Mouse (Mus musculus): ENCODE measurements around the gene Pdpk1. TPM values are rescaled to one million over a fixed set of nuclear protein-coding genes. Genes with fewer than 3 reads are reported as not detected.
"Not testable (repeated sequence)": the region's sequence is repeated elsewhere in the genome, so short reads cannot be mapped to it uniquely, and the experiment has no call there.

Pdpk1 gene
- polyA plus RNA-seq, 1 experiment from 2014 or later = 32.6 TPM

GRCm38 (mm10) chr17:24086399-24086798, 64.3 kb downstream of the Pdpk1 start:
- not testable (repeated sequence) for H3K27me3 ChIP-seq (ENCODE audit: poor library complexity, severe bottlenecking); H3K4me1 ChIP-seq; DNase-seq (ENCODE audit: extremely low spot score, low spot score); H3K9me3 ChIP-seq; H3K4me3 ChIP-seq; H3K27ac ChIP-seq
- 98% methylated on average over 4 of the region's 4 CpGs for WGBS
- H3K36me3 ChIP-seq (replicated peaks) = peaks cover 70% of the 10 kb centered on the region

GRCm38 (mm10) chr17:24084593-24084992, 66.1 kb downstream of the Pdpk1 start:
- Histone ChIP-seq H3K36me3 (replicated peaks) (peaks cover 65% of the 10 kb centered on the region), H3K27ac (no peak overlapping the region), H3K9me3 (no peaks in the 10 kb centered on the region), H3K4me1 (no peaks in the 10 kb centered on the region), H3K4me3 (no peak overlapping the region), H3K27me3 (ENCODE audit: poor library complexity, severe bottlenecking) (no peaks in the 10 kb centered on the region)
- no peak for DNase-seq (ENCODE audit: extremely low spot score, low spot score)
- 79% methylated on average over 1 of the region's 1 CpGs for WGBS

GRCm38 (mm10) chr17:24077101-24077500, 73.6 kb downstream of the Pdpk1 start:
- H3K27ac ChIP-seq = no peak overlapping the region
- WGBS = 92% methylated on average over 2 of the region's 2 CpGs
- DNase-seq (ENCODE audit: extremely low spot score, low spot score) = no peak
- peaks cover 44% of the 10 kb centered on the region for H3K36me3 ChIP-seq (replicated peaks)
- H3K27me3 ChIP-seq (ENCODE audit: poor library complexity, severe bottlenecking) = no peaks in the 10 kb centered on the region
- H3K4me3 ChIP-seq = no peak overlapping the region
- H3K9me3 ChIP-seq = no peaks in the 10 kb centered on the region
- H3K4me1 ChIP-seq = peaks cover 6% of the 10 kb centered on the region

- no peaks in the 10 kb centered on the region for H3K27me3 ChIP-seq (ENCODE audit: poor library complexity, severe bottlenecking)
- DNase-seq (ENCODE audit: extremely low spot score, low spot score) = peak; percentile 96
- H3K4me1 ChIP-seq = peaks cover 15% of the 10 kb centered on the region
- under 1% methylated on average over 62 of the region's 62 CpGs for WGBS
- H3K4me3 ChIP-seq = peak within 1 kb of the TSS; percentile 98
- H3K9me3 ChIP-seq = no peaks in the 10 kb centered on the region
- peaks cover 33% of the 10 kb centered on the region for H3K36me3 ChIP-seq (replicated peaks)
- H3K27ac ChIP-seq = peak within 1 kb of the TSS; percentile 95
Observed at GRCm38 (mm10) chr17:24072919-24073696, 77.6 kb downstream of the Pdpk1 start, which contains the start of gene Kctd5. TSS of gene Kctd5 (minus strand) at chr17:24073485.

GRCm38 (mm10) chr17:24069531-24069930, 81.2 kb downstream of the Pdpk1 start:
- no peaks in the 10 kb centered on the region for H3K27me3 ChIP-seq (ENCODE audit: poor library complexity, severe bottlenecking)
- H3K4me3 ChIP-seq = no peak overlapping the region
- H3K36me3 ChIP-seq (replicated peaks) = peaks cover 48% of the 10 kb centered on the region
- H3K27ac ChIP-seq = no peak overlapping the region
- no peak for DNase-seq (ENCODE audit: extremely low spot score, low spot score)
- H3K9me3 ChIP-seq = no peaks in the 10 kb centered on the region
- WGBS = 94% methylated on average over 3 of the region's 3 CpGs
- peaks cover 15% of the 10 kb centered on the region for H3K4me1 ChIP-seq

GRCm38 (mm10) chr17:24068271-24068670, 82.5 kb downstream of the Pdpk1 start:
- no peak for DNase-seq (ENCODE audit: extremely low spot score, low spot score)
- WGBS = 85% methylated on average over 5 of the region's 5 CpGs
- H3K4me1 ChIP-seq = peaks cover 15% of the 10 kb centered on the region
- H3K9me3 ChIP-seq = no peaks in the 10 kb centered on the region
- no peaks in the 10 kb centered on the region for H3K27me3 ChIP-seq (ENCODE audit: poor library complexity, severe bottlenecking)
- no peak overlapping the region for H3K4me3 ChIP-seq
- H3K36me3 ChIP-seq (replicated peaks) = peaks cover 57% of the 10 kb centered on the region
- H3K27ac ChIP-seq = no peak overlapping the region

- Histone ChIP-seq H3K4me1 (no peaks in the 10 kb centered on the region), H3K9me3 (no peaks in the 10 kb centered on the region), H3K27me3 (ENCODE audit: poor library complexity, severe bottlenecking) (no peaks in the 10 kb centered on the region), H3K36me3 (replicated peaks) (peaks cover 85% of the 10 kb centered on the region), H3K27ac (no peak overlapping the region), H3K4me3 (no peak overlapping the region)
- 80% methylated on average over 4 of the region's 4 CpGs for WGBS
- DNase-seq (ENCODE audit: extremely low spot score, low spot score) = no peak
Observed at GRCm38 (mm10) chr17:24062459-24063155, 88.1 kb downstream of the Pdpk1 start.

- Histone ChIP-seq H3K36me3 (replicated peaks) (peaks cover 95% of the 10 kb centered on the region), H3K27me3 (ENCODE audit: poor library complexity, severe bottlenecking) (no peaks in the 10 kb centered on the region), H3K4me3 (no peak overlapping the region), H3K9me3 (no peaks in the 10 kb centered on the region), H3K4me1 (no peaks in the 10 kb centered on the region), H3K27ac (no peak overlapping the region)
- DNase-seq (ENCODE audit: extremely low spot score, low spot score) = no peak
- WGBS = 88% methylated on average over 5 of the region's 5 CpGs
Observed at GRCm38 (mm10) chr17:24057730-24058245, 92.9 kb downstream of the Pdpk1 start.

- H3K4me3 ChIP-seq = no peak overlapping the region
- no peaks in the 10 kb centered on the region for H3K4me1 ChIP-seq
- WGBS = 93% methylated on average over 14 of the region's 14 CpGs
- H3K27me3 ChIP-seq (ENCODE audit: poor library complexity, severe bottlenecking) = no peaks in the 10 kb centered on the region
- H3K36me3 ChIP-seq (replicated peaks) = peaks cover 95% of the 10 kb centered on the region
- no peaks in the 10 kb centered on the region for H3K9me3 ChIP-seq
- H3K27ac ChIP-seq = no peak overlapping the region
- DNase-seq (ENCODE audit: extremely low spot score, low spot score) = no peak
Observed at GRCm38 (mm10) chr17:24056636-24057625, 93.8 kb downstream of the Pdpk1 start.

GRCm38 (mm10) chr17:24049008-24049407, 101.7 kb downstream of the Pdpk1 start:
- H3K4me1 ChIP-seq = no peaks in the 10 kb centered on the region
- no peak overlapping the region for H3K27ac ChIP-seq
- no peak overlapping the region for H3K4me3 ChIP-seq
- DNase-seq (ENCODE audit: extremely low spot score, low spot score) = no peak
- WGBS = 96% methylated on average over 8 of the region's 8 CpGs
- H3K9me3 ChIP-seq = no peaks in the 10 kb centered on the region
- H3K27me3 ChIP-seq (ENCODE audit: poor library complexity, severe bottlenecking) = no peaks in the 10 kb centered on the region
- peaks cover 75% of the 10 kb centered on the region for H3K36me3 ChIP-seq (replicated peaks)

- H3K4me1 ChIP-seq = no peaks in the 10 kb centered on the region
- no peaks in the 10 kb centered on the region for H3K9me3 ChIP-seq
- no peak overlapping the region for H3K4me3 ChIP-seq
- DNase-seq (ENCODE audit: extremely low spot score, low spot score) = no peak
- H3K27ac ChIP-seq = no peak overlapping the region
- no peaks in the 10 kb centered on the region for H3K27me3 ChIP-seq (ENCODE audit: poor library complexity, severe bottlenecking)
- 93% methylated on average over 5 of the region's 5 CpGs for WGBS
- H3K36me3 ChIP-seq (replicated peaks) = peaks cover 66% of the 10 kb centered on the region
Observed at GRCm38 (mm10) chr17:24048053-24048452, 102.7 kb downstream of the Pdpk1 start.

- H3K4me1 ChIP-seq = no peaks in the 10 kb centered on the region
- no peak for DNase-seq (ENCODE audit: extremely low spot score, low spot score)
- H3K9me3 ChIP-seq = no peaks in the 10 kb centered on the region
- H3K4me3 ChIP-seq = no peak overlapping the region
- no peak overlapping the region for H3K27ac ChIP-seq
- peaks cover 47% of the 10 kb centered on the region for H3K36me3 ChIP-seq (replicated peaks)
- WGBS = 56% methylated on average over 5 of the region's 5 CpGs
- H3K27me3 ChIP-seq (ENCODE audit: poor library complexity, severe bottlenecking) = no peaks in the 10 kb centered on the region
Observed at GRCm38 (mm10) chr17:24046026-24046425, 104.7 kb downstream of the Pdpk1 start.

Data from forebrain, embryonic 10.5 days (tissue).